Mouse (Mus musculus) forebrain, embryonic 12.5 days (tissue): ENCODE measurements around the gene Gm6034. TPM values are rescaled to one million over a fixed set of nuclear protein-coding genes. Genes with fewer than 3 reads are reported as not detected.
"Not testable (repeated sequence)": the region's sequence is repeated elsewhere in the genome, so short reads cannot be mapped to it uniquely, and the experiment has no call there.

Experiments
- ATAC-seq: fragments of 200-750 bp; cut with Nextera tagmentation; 2 replicates; pipeline ENCODE4 v1.8.0; 2017; ENCODE audit warnings: moderate TSS enrichment; ENCODE audit not compliant: low FRiP score
- H3K27ac ChIP-seq: fragments of 300-500 bp; sonication (generic); 2 replicates; pipeline ENCODE4 v1.5.1; 2016; ENCODE audit warnings: mild to moderate bottlenecking
- H3K27me3 ChIP-seq: fragments of 300-500 bp; sonication (generic); 2 replicates; pipeline ENCODE4 v1.6.1; 2016; ENCODE audit warnings: mild to moderate bottlenecking
- H3K36me3 ChIP-seq: fragments of 300-500 bp; sonication (generic); replicated peaks from 2 replicates; pipeline ENCODE4 v1.6.1; 2016; ENCODE audit warnings: mild to moderate bottlenecking
- H3K4me1 ChIP-seq: fragments of 300-500 bp; sonication (generic); 2 replicates; pipeline ENCODE4 v1.6.1; 2016
- H3K4me2 ChIP-seq: fragments of 300-500 bp; sonication (generic); 2 replicates; pipeline ENCODE4 v1.6.1; 2016; ENCODE audit warnings: mild to moderate bottlenecking, moderate library complexity
- H3K4me3 ChIP-seq: fragments of 300-500 bp; sonication (generic); replicated peaks from 2 replicates; pipeline ENCODE4 v1.5.1; 2016; ENCODE audit warnings: mild to moderate bottlenecking
- H3K9ac ChIP-seq: fragments of 300-500 bp; sonication (generic); 2 replicates; pipeline ENCODE4 v1.6.1; 2016; ENCODE audit warnings: mild to moderate bottlenecking
- H3K9me3 ChIP-seq: fragments of 300-500 bp; sonication (generic); 2 replicates; pipeline ENCODE4 v1.6.1; 2016
- WGBS: fragments of 180-500 bp; shearing (Covaris S2); methylation state at CpG from one replicate; pipeline ENCODE4 v1.1.7; 2016; 5-methylcytosine and 5-hydroxymethylcytosine counted together
- polyA plus RNA-seq: library from polyadenylated mRNA; unstranded; fragments of >200 nt; fragmentation: Nextera tagmentation; extraction: Ambion mirVana; gene quantifications from 2 replicates; pipeline ENCODE4 v1.2.1, GENCODE M21; 2016

Gm6034 gene
- polyA plus RNA-seq = not detected in 2 replicates

GRCm38 (mm10) chr17:36042610-36043169 is at the start of gene Gm6034, which contains the start of gene H2-T22:
TSS of gene Gm6034 (plus strand) at chr17:36042961.
TSS of gene H2-T22 (minus strand) at chr17:36042747.
- H3K4me1 ChIP-seq, H3K36me3 ChIP-seq, H3K27ac ChIP-seq, H3K9me3 ChIP-seq: not testable (repeated sequence)
- peaks cover 18% of the 10 kb centered on the region for H3K27me3 ChIP-seq
- peak within 1 kb of the TSS; percentile 45 for H3K9ac ChIP-seq
- H3K4me2 ChIP-seq = peak within 1 kb of the TSS; percentile 69
- H3K4me3 ChIP-seq = peak within 1 kb of the TSS; percentile 37
- 2% methylated on average over 12 of the region's 12 CpGs for WGBS
- ATAC-seq = peak; percentile 89

DNA sequence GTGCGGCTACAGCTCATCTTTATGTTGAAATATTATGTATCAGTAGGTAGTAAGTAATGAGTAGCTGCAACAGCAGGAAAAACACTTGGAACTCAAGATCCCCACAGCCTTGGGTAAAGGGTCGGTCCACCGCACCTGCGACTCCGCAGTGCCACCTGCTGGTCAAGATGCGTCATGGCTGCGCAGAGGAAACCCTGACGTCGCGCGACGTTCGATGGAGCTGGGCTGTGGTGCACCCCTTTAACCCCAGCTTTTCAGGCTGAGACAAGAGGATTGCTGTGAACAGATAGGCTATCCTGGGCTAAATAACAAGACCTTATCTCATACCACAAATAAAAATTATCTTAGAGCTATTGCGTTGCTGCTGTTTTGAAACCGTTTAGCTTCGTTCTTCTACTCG is 49.1 kb upstream of the Gm6034 start:
- WGBS = 9% methylated on average over 17 of the region's 17 CpGs
- Histone ChIP-seq H3K9ac (no peak overlapping the region), H3K4me3 (peak overlapping the region; percentile 62), H3K27ac (no peak overlapping the region), H3K4me1 (peaks cover 23% of the 10 kb centered on the region), H3K27me3 (no peaks in the 10 kb centered on the region), H3K4me2 (peak overlapping the region; percentile 44), H3K9me3 (no peaks in the 10 kb centered on the region), H3K36me3 (peaks cover 11% of the 10 kb centered on the region)
- ATAC-seq = peak; percentile 69

DNA sequence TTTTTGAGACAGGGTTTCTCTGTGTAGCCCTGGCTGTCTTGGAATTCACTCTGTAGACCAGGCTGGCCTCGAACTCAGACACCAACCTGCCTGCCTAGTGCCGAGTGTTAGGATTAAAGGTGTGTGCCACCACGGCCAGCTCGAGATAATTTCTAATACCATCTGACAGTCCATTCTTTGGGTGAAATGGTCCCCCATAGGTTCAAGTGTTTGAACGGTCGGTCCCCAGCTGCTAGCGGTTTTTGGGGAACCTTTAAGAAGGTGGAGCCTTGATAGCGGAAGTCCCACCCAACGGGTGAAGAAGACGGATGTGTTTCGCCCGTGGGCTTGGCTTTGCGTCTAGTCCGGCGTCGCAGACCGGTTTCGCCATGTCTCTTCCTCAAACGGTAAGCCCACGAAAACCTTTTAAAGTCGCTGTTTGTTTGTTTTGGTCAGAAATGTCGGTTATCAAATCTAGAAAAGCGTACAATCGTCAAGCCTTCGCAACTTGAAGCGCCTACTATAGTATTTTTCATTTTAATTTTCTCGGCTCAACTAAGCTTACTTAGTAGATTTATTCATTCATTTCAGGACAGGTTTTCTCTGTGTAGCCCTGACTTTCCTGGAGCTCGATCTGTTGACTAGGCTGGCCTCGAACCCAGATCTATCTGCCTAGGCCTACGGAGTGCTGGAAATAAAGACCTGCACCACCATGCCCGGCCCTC is 48.4 kb upstream of the Gm6034 start:
- peaks cover 23% of the 10 kb centered on the region for H3K4me1 ChIP-seq
- WGBS = 3% methylated on average over 31 of the region's 31 CpGs
- no peaks in the 10 kb centered on the region for H3K27me3 ChIP-seq
- peak; percentile 71 for ATAC-seq
- H3K27ac ChIP-seq = peak overlapping the region; percentile 47; the same call in 1 of the 2 replicates
- peaks cover 4% of the 10 kb centered on the region; the same call in 1 of the 2 replicates for H3K36me3 ChIP-seq
- no peaks in the 10 kb centered on the region for H3K9me3 ChIP-seq
- H3K4me3 ChIP-seq = peak overlapping the region; percentile 62
- H3K9ac ChIP-seq = peak overlapping the region; percentile 66
- peak overlapping the region; percentile 74 for H3K4me2 ChIP-seq

- Histone ChIP-seq H3K27me3 (no peaks in the 10 kb centered on the region), H3K9me3 (no peaks in the 10 kb centered on the region), H3K4me3 (peak overlapping the region; percentile 62), H3K36me3 (no peaks in the 10 kb centered on the region), H3K4me1 (peaks cover 23% of the 10 kb centered on the region), H3K4me2 (peak overlapping the region; percentile 74), H3K27ac (no peak overlapping the region), H3K9ac (peak overlapping the region; percentile 66)
- ATAC-seq = no peak
- 5% methylated on average over 14 of the region's 14 CpGs for WGBS
These were observed 47.9 kb upstream of the Gm6034 start for GRCm38 (mm10) chr17:35994879-35995240.

GRCm38 (mm10) chr17:35996949-35997348 is 45.8 kb upstream of the Gm6034 start:
- H3K4me2 ChIP-seq = no peak overlapping the region
- no peaks in the 10 kb centered on the region for H3K36me3 ChIP-seq
- no peaks in the 10 kb centered on the region for H3K27me3 ChIP-seq
- peaks cover 23% of the 10 kb centered on the region for H3K4me1 ChIP-seq
- H3K9me3 ChIP-seq = no peaks in the 10 kb centered on the region
- H3K27ac ChIP-seq = no peak overlapping the region
- no peak overlapping the region for H3K9ac ChIP-seq
- ATAC-seq = peak; percentile 69
- peak overlapping the region; percentile 3; the same call in 1 of the 2 replicates for H3K4me3 ChIP-seq
- WGBS = 3% methylated on average over 11 of the region's 11 CpGs

DNA sequence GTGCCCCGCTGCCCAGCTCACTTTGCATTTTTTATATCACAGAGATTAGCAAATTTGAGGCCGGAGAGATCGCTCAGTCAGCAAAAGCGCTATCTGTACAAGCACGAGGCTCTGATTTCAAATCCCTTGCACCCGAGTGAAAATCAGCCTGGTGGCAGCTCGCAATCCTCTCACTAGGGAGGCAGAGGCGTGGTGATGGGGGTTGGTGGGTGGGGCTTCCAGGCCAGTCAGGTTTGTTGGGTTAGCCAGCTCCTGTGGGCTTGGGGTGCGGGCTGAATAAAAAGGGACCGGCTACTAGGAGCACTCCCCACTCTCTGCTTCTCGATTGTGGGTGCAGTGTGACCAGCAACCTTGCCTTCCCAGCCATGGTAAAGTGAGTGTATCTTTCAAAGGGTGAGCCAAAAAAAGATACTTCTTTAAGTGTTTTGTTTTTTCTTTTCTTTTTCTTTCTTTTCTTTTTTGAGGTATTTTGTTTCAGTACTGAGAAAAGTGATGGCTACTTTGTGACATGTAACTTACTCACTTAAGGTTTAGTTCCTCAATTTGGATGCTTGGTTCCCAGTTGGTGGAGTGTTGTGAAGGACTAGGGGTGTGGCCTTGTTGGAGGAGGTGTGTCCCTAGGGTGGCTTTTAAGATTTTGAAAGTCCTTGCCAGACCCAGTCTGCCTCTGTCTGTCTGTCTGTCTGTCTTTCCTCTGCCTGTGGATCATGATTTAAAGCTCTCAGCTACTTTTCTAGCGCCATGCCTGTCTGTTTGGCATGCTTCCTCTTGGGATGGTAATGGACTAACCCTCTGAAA is 44.8 kb upstream of the Gm6034 start:
- Histone ChIP-seq H3K9ac (no peak overlapping the region), H3K27me3 (no peaks in the 10 kb centered on the region), H3K4me2 (no peak overlapping the region), H3K36me3 (no peaks in the 10 kb centered on the region), H3K9me3 (no peaks in the 10 kb centered on the region), H3K4me1 (peaks cover 23% of the 10 kb centered on the region), H3K4me3 (no peak overlapping the region), H3K27ac (no peak overlapping the region)
- WGBS = 52% methylated on average over 12 of the region's 12 CpGs
- ATAC-seq = no peak

- Histone ChIP-seq H3K9me3 (no peaks in the 10 kb centered on the region), H3K36me3 (no peaks in the 10 kb centered on the region), H3K27ac (no peak overlapping the region), H3K27me3 (no peaks in the 10 kb centered on the region), H3K4me1 (peaks cover 23% of the 10 kb centered on the region), H3K9ac (no peak overlapping the region), H3K4me3 (no peak overlapping the region), H3K4me2 (no peak overlapping the region)
- no peak for ATAC-seq
- 91% methylated on average over 6 of the region's 6 CpGs for WGBS
These were observed 44.0 kb upstream of the Gm6034 start for GRCm38 (mm10) chr17:35998545-35999305.

- no peak for ATAC-seq
- 92% methylated on average over 7 of the region's 7 CpGs for WGBS
- Histone ChIP-seq H3K4me3 (no peak overlapping the region), H3K9ac (no peak overlapping the region), H3K27me3 (no peaks in the 10 kb centered on the region), H3K36me3 (no peaks in the 10 kb centered on the region), H3K9me3 (no peaks in the 10 kb centered on the region), H3K4me1 (peaks cover 23% of the 10 kb centered on the region), H3K4me2 (no peak overlapping the region), H3K27ac (no peak overlapping the region)
These were observed 43.4 kb upstream of the Gm6034 start for GRCm38 (mm10) chr17:35999356-35999755.

GRCm38 (mm10) chr17:36000349-36000748 is 42.4 kb upstream of the Gm6034 start:
- ATAC-seq = no peak
- Histone ChIP-seq H3K27me3 (no peaks in the 10 kb centered on the region), H3K9me3 (no peaks in the 10 kb centered on the region), H3K27ac (no peak overlapping the region), H3K4me1 (peaks cover 16% of the 10 kb centered on the region), H3K4me2 (no peak overlapping the region), H3K9ac (no peak overlapping the region), H3K36me3 (no peaks in the 10 kb centered on the region), H3K4me3 (no peak overlapping the region)
- 92% methylated on average over 4 of the region's 4 CpGs for WGBS

DNA sequence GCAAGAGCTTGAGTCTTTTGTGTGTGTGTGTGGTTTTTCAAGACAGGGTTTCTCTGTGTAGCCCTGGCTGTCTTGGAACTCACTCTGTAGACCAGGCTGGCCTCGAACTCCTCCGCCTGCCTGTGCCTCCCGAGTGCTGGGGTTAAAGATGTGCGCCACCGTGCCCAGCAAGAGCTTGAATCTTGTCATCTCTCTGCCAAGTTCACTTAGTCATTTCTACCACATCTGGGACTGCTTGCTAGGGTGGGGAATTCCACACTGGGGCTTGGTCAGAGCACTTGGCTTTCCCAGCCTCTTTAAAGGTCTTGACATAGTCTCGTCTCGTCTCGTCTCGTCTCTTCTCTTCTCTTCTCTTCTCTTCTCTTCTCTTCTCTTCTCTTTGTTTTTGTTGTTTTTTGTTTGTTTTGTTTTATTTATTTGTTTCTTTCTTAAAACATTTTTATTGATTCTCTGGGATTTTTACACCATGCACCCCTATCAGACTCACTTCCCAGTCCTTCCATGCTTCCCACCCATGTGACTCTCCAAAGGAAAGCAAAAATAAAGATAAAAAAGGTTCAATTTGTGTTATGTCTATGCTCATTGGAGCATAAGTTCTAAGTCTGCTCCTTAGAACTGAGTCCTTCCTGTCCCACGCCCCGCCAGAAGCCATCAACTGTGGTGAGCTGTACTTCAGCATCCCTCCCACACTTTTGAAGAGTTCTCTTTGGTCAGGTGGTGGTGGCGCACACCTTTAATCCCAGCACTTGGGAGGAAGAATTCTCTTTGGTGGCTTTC is 41.5 kb upstream of the Gm6034 start:
- no peak overlapping the region for H3K4me3 ChIP-seq
- no peak overlapping the region for H3K9ac ChIP-seq
- no peaks in the 10 kb centered on the region for H3K9me3 ChIP-seq
- H3K4me1 ChIP-seq = peaks cover 10% of the 10 kb centered on the region
- H3K36me3 ChIP-seq = no peaks in the 10 kb centered on the region
- WGBS = 94% methylated on average over 12 of the region's 12 CpGs
- no peak overlapping the region for H3K27ac ChIP-seq
- no peaks in the 10 kb centered on the region for H3K27me3 ChIP-seq
- ATAC-seq = no peak
- no peak overlapping the region for H3K4me2 ChIP-seq

- Histone ChIP-seq H3K36me3 (peaks cover 5% of the 10 kb centered on the region), H3K4me1 (peaks cover 9% of the 10 kb centered on the region), H3K27ac (no peak overlapping the region), H3K4me3 (no peak overlapping the region), H3K9me3 (no peaks in the 10 kb centered on the region), H3K27me3 (no peaks in the 10 kb centered on the region), H3K4me2 (no peak overlapping the region), H3K9ac (no peak overlapping the region)
- WGBS = 96% methylated on average over 6 of the region's 6 CpGs
- ATAC-seq = no peak
These were observed 40.8 kb upstream of the Gm6034 start for GRCm38 (mm10) chr17:36001966-36002365.
